Mouse (Mus musculus): ENCODE data around the gene S100a7a.

- TF ChIP-seq RCOR1 (IDR thresholded peaks at IDR 0.05; ENCODE audit: low read depth, low read length) (no peak), CTCF (IDR thresholded peaks at IDR 0.05 in 2 of 3, conservative IDR thresholded peaks at IDR 0.05 in 1 of 3; ENCODE audit: control insufficient read depth in 1 of 3, insufficient read depth in 1 of 3, low read depth in 2 of 3, low read length in 3 of 3, poor library complexity in 1 of 3, severe bottlenecking in 1 of 3) (no peak), E2F4 (IDR thresholded peaks at IDR 0.05; ENCODE audit: borderline replicate concordance, low read depth, low read length) (no peak), ELF1 (IDR thresholded peaks at IDR 0.05; ENCODE audit: low read depth, low read length) (no peak), CHD1 (IDR thresholded peaks at IDR 0.05; ENCODE audit: low read depth, low read length) (no peak), EP300 (IDR thresholded peaks at IDR 0.05; ENCODE audit: low read depth in 1 of 2, low read length in 2 of 2) (no peak)
These were observed 44.7 kb upstream of the S100a7a start for GRCm38 (mm10) chr3:90609102-90609501.

All from MEL (cell line).